Mouse (Mus musculus): ENCODE results near the gene Lrp2. TPM values are rescaled to one million over a fixed set of nuclear protein-coding genes. Genes with fewer than 3 reads are reported as not detected.

The Lrp2 gene
- polyA plus RNA-seq, 1 experiment from 2014 or later = 37.5 TPM

DNA sequence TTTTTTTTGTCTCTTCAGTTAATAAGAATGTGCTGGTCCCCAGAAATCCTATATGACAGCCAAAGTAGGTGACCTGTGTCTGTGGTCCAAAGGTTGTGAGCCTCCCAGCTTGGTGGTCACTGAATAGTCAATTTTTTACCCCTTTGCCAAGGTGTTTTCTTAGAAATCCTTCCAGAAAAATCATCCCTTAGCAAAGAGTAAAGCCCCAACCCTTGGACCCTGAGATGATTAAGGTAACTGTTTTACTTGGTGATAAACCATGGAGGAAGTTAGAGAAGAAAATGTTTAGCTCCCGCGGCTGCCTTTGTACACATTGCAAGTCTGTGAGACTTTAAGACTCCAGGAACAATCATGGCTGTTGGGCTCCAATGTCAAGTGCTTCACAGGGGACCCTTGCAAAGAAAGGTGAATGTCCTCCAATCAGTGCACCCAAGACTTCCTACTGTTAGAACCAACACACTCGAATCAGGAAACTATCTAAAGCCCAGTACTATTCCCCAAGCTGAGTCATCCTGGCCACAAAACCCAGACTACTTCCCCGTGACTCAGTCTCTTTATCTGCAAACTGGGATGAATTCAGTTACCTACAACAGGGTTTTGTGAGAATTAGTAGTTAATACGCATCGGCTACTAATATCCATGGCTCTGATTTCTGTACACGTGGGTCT lies 18.0 kb upstream of the Lrp2 start:
- no peak for TF ChIP-seq CTCF (IDR thresholded peaks at IDR 0.05; ENCODE audit: low read depth)
- no peaks in the 10 kb centered on the region for H3K27me3 ChIP-seq (ENCODE audit: insufficient read depth, low read length)
- no peak overlapping the region for H3K4me3 ChIP-seq (replicated peaks; ENCODE audit: low read depth, low read length)
- no peak overlapping the region for H3K9ac ChIP-seq (ENCODE audit: low read depth, low read length)
- DNase-seq (ENCODE audit: low spot score) (no peak), ATAC-seq (replicated peaks; ENCODE audit: low FRiP score, low read depth) (peak; percentile 61; the same call in 1 of the 2 replicates)
- H3K36me3 ChIP-seq (ENCODE audit: insufficient read depth, low read length) = no peaks in the 10 kb centered on the region
- no peaks in the 10 kb centered on the region for H3K9me3 ChIP-seq (replicated peaks; ENCODE audit: low read length)
- 86% methylated on average over 7 of the region's 7 CpGs for WGBS
- H3K4me1 ChIP-seq (replicated peaks; ENCODE audit: insufficient read depth, low read length) = no peaks in the 10 kb centered on the region
- H3K27ac ChIP-seq = 0 out of 2 replicates have a peak overlapping the region, but pooled peaks have one; percentile 13
- H3K4me2 ChIP-seq (ENCODE audit: low read length) = no peak overlapping the region

DNA sequence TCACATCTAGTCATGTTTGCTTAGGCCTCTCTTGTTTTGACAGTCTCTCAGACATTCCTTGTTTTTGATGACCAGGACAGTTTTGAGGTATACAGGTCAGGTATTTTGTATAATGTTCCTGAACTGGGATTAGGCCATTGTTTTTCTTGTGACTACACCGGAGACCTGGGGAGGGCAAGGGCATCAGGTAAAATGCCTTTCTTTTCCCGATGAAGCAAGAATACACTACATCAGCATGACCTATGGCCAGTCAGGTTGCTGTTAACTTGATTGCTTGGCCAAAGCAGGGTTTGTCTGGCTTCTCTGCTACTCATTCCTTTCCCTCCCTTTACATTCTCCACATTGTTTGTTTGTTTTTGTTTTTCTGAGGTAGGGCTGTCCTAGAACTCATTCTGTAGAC lies 7.3 kb upstream of the Lrp2 start:
- 0 out of 2 replicates have a peak, but pooled peaks cover 5% of the 10 kb centered on the region for H3K27me3 ChIP-seq (ENCODE audit: insufficient read depth, low read length)
- H3K4me1 ChIP-seq (replicated peaks; ENCODE audit: insufficient read depth, low read length) = 0 out of 2 replicates have a peak, but pooled peaks cover 2% of the 10 kb centered on the region
- H3K9ac ChIP-seq (ENCODE audit: low read depth, low read length) = no peak overlapping the region
- TF ChIP-seq CTCF (IDR thresholded peaks at IDR 0.05; ENCODE audit: low read depth) = no peak
- no peaks in the 10 kb centered on the region for H3K36me3 ChIP-seq (ENCODE audit: insufficient read depth, low read length)
- H3K4me3 ChIP-seq (replicated peaks; ENCODE audit: low read depth, low read length) = no peak overlapping the region
- DNase-seq (ENCODE audit: low spot score) (no peak), ATAC-seq (replicated peaks; ENCODE audit: low FRiP score, low read depth) (no peak)
- H3K9me3 ChIP-seq (replicated peaks; ENCODE audit: low read length) = no peaks in the 10 kb centered on the region
- H3K4me2 ChIP-seq (ENCODE audit: low read length) = no peak overlapping the region
- no peak overlapping the region for H3K27ac ChIP-seq
- 78% methylated on average over 2 of the region's 2 CpGs for WGBS

DNA sequence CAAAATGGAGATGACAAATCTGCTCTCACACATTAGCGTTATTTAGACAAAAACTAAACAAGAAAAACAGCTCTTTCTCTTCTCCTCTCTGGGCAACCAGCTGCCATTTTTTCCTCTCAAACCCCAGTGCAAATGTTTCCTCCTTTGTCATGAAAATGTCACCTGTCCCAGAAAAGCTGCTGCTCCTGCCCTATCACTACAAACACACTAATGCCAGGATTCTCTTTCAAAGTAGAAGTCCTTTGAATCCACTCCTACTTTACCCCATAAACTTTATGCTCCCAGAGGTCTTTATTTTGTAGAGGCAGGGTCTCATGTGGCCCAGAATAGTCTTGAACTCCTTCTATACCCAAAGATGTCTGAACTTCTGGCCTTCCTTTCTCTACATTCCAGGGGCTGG lies 6.7 kb upstream of the Lrp2 start:
- Histone ChIP-seq H3K27me3 (ENCODE audit: insufficient read depth, low read length) (0 out of 2 replicates have a peak, but pooled peaks cover 9% of the 10 kb centered on the region), H3K4me2 (ENCODE audit: low read length) (no peak overlapping the region), H3K9me3 (replicated peaks; ENCODE audit: low read length) (no peaks in the 10 kb centered on the region), H3K4me1 (replicated peaks; ENCODE audit: insufficient read depth, low read length) (peaks cover 8% of the 10 kb centered on the region; the same call in 1 of the 2 replicates), H3K36me3 (ENCODE audit: insufficient read depth, low read length) (no peaks in the 10 kb centered on the region), H3K9ac (ENCODE audit: low read depth, low read length) (no peak overlapping the region), H3K27ac (no peak overlapping the region), H3K4me3 (replicated peaks; ENCODE audit: low read depth, low read length) (no peak overlapping the region)
- no peak for DNase-seq (ENCODE audit: low spot score)
- no peak for TF ChIP-seq CTCF (IDR thresholded peaks at IDR 0.05; ENCODE audit: low read depth)
- WGBS = 55% methylated on average over 1 of the region's 1 CpGs
- no peak for ATAC-seq (replicated peaks; ENCODE audit: low FRiP score, low read depth)

DNA sequence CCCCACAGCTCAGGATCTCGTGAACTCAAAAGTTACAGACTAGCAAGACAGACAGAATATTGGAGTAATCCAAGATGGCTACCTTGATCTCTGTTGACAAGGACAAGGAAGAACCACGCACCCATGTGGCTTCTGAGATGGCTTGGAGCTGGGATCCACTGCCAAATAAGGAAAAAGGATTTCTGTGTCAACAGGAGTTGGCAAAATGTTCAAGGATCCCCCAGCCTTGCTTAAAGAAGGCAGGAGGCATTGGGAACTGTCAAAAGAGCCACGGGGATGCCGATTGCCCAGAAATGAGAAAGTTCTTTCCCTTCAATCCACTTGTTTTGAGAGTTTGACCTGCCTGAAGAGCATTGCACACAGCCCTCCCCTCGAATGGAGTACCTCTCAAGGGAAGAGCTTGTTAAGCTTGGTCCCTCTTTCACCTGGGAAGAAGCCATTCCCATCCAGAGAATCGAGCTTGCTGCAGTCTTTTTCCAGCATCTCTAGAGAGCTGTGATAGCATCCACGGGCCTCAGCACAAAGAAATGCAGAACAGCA lies 6.2 kb upstream of the Lrp2 start:
- Histone ChIP-seq H3K9ac (ENCODE audit: low read depth, low read length) (no peak overlapping the region), H3K27ac (no peak overlapping the region), H3K4me1 (replicated peaks; ENCODE audit: insufficient read depth, low read length) (peaks cover 12% of the 10 kb centered on the region; the same call in 1 of the 2 replicates), H3K27me3 (ENCODE audit: insufficient read depth, low read length) (0 out of 2 replicates have a peak, but pooled peaks cover 9% of the 10 kb centered on the region), H3K4me3 (replicated peaks; ENCODE audit: low read depth, low read length) (no peak overlapping the region), H3K9me3 (replicated peaks; ENCODE audit: low read length) (no peaks in the 10 kb centered on the region), H3K4me2 (ENCODE audit: low read length) (no peak overlapping the region), H3K36me3 (ENCODE audit: insufficient read depth, low read length) (no peaks in the 10 kb centered on the region)
- no peak for DNase-seq (ENCODE audit: low spot score)
- 61% methylated on average over 7 of the region's 7 CpGs for WGBS
- no peak for ATAC-seq (replicated peaks; ENCODE audit: low FRiP score, low read depth)
- no peak for TF ChIP-seq CTCF (IDR thresholded peaks at IDR 0.05; ENCODE audit: low read depth)

DNA sequence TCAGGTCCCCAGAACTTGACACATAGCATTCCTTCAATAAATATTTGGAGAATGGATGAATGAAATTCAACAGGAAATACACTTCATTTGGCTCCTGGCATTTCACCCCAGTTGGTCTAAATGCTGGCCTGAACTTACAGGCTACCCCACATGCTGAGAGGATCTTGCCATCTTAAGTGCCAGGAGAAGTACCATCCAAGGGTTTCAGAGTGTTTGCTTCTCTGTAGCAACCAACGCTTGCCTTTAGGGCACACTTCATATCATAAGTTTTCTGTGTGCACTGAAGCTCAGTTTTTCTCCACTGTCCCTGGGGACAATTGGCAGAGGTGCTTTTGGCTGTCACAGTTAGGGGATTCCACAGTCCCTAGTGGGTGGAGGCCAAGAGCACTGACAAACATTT lies 4.7 kb upstream of the Lrp2 start:
- Histone ChIP-seq H3K9me3 (replicated peaks; ENCODE audit: low read length) (no peaks in the 10 kb centered on the region), H3K27me3 (ENCODE audit: insufficient read depth, low read length) (peaks cover 9% of the 10 kb centered on the region; the same call in 1 of the 2 replicates), H3K27ac (no peak overlapping the region), H3K36me3 (ENCODE audit: insufficient read depth, low read length) (no peaks in the 10 kb centered on the region), H3K4me2 (ENCODE audit: low read length) (no peak overlapping the region), H3K9ac (ENCODE audit: low read depth, low read length) (no peak overlapping the region), H3K4me3 (replicated peaks; ENCODE audit: low read depth, low read length) (no peak overlapping the region), H3K4me1 (replicated peaks; ENCODE audit: insufficient read depth, low read length) (peaks cover 16% of the 10 kb centered on the region; the same call in 1 of the 2 replicates)
- WGBS = 91% methylated on average over 1 of the region's 1 CpGs
- no peak for DNase-seq (ENCODE audit: low spot score)
- TF ChIP-seq CTCF (IDR thresholded peaks at IDR 0.05; ENCODE audit: low read depth) = no peak
- no peak for ATAC-seq (replicated peaks; ENCODE audit: low FRiP score, low read depth)

DNA sequence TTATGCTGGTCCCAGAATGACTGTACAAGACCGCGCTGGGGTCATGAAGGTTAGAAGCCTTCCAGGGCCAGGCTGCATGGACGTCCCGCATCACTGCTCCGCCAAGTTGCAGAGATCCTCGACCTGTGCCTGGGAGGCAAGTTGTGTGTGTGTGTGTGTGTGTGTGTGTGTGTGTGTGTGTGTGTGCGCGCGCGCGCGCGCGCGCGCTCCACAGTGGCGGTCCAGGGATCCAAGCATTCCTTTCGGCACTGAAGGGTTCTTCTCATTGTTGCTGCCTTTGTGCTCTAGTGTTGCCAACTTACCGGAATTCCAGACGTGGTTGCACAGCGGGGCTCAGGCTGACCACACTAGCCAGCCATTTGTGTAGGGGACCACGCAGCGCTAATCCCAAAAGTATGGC lies 2.0 kb upstream of the Lrp2 start:
- DNase-seq (ENCODE audit: low spot score) (no peak), ATAC-seq (replicated peaks; ENCODE audit: low FRiP score, low read depth) (peak; percentile 30; the same call in 1 of the 2 replicates)
- H3K4me1 ChIP-seq (replicated peaks; ENCODE audit: insufficient read depth, low read length) = peaks cover 20% of the 10 kb centered on the region; the same call in 1 of the 2 replicates
- H3K36me3 ChIP-seq (ENCODE audit: insufficient read depth, low read length) = no peaks in the 10 kb centered on the region
- TF ChIP-seq CTCF (IDR thresholded peaks at IDR 0.05; ENCODE audit: low read depth) = no peak
- H3K4me3 ChIP-seq (replicated peaks; ENCODE audit: low read depth, low read length) = peak overlapping the region; percentile 13; the same call in 1 of the 2 replicates
- H3K27ac ChIP-seq = peak overlapping the region; percentile 65; the same call in 1 of the 2 replicates
- WGBS = 1% methylated on average over 12 of the region's 23 CpGs
- peaks cover 15% of the 10 kb centered on the region; the same call in 1 of the 2 replicates for H3K27me3 ChIP-seq (ENCODE audit: insufficient read depth, low read length)
- no peak overlapping the region for H3K9ac ChIP-seq (ENCODE audit: low read depth, low read length)
- H3K9me3 ChIP-seq (replicated peaks; ENCODE audit: low read length) = no peaks in the 10 kb centered on the region
- peak overlapping the region; percentile 52 for H3K4me2 ChIP-seq (ENCODE audit: low read length)

Data from kidney, postnatal 0 days (tissue).